In the genomic region with DNA sequence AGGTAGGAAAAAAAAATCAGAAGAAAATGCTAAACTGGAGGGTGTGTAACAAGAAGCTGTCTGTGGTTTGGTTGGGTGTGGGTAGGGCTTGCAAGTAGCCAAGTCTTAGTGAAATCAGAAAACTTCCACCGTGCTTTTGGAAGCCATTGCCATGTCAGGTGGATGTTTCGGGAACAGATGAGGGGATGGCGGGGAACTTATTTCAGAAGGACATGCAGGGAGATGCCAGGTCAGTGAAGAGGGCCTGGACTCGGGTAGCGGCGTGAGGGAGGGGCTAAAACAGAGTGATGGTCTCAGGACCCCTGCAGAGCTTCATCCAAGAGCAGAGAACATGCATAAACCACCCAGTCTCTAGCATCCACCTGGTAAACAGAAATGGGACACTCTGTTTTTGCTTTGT, we compare ENCODE assay signal across 21 mouse cellular contexts.
DNase-seq lines count a peak whose midpoint lies in the region; ATAC-seq and TF ChIP-seq lines count a peak whose summit lies in the region.
"Had no signal": no experiment of that assay in that cellular context is flagged by ENCODE, and none has a peak within 500 bp of the region (broad histone marks: within the 10 kb centered on the region; RNA-seq: fewer than 3 reads in every experiment).

No protein-coding gene starts in this region.

- no peaks in the 10 kb centered on the region for H3K9me3 ChIP-seq in forebrain, embryonic 13.5 days (replicated peaks)
- no peaks in the 10 kb centered on the region for H3K9me3 ChIP-seq in forebrain, embryonic 11.5 days (ENCODE audit: control insufficient read depth, low read length)
- no peaks in the 10 kb centered on the region for H3K9me3 ChIP-seq in hindbrain, postnatal 0 days (ENCODE audit: low read length)
- no peaks in the 10 kb centered on the region for H3K9me3 ChIP-seq in hindbrain, embryonic 14.5 days (ENCODE audit: control insufficient read depth, low read length)
- H3K9me3 ChIP-seq: embryonic facial prominence, embryonic 15.5 days; forebrain, embryonic 10.5 days; heart, embryonic 10.5 days; hindbrain, embryonic 15.5 days had no signal

- peak; percentile 58 for DNase-seq in cerebellum, adult 11-12 months
- no peak for DNase-seq in cerebellum, postnatal 36 days
- DNase-seq in forebrain, embryonic 11.5 days (ENCODE audit: low spot score) = no peak
- DNase-seq in hindbrain, postnatal 0 days (ENCODE audit: low spot score) = no peak
- DNase-seq in hindbrain, embryonic 14.5 days (ENCODE audit: low spot score) = no peak
- DNase-seq in kidney, postnatal 36 days = no peak
- DNase-seq: adrenal gland, postnatal 14 days; embryo, embryonic 11 days; heart, adult 18-20 months; kidney, adult 8-10 months had no signal

- peaks cover 20% of the 10 kb centered on the region for H3K4me1 ChIP-seq in forebrain, embryonic 13.5 days
- 0 out of 2 replicates have a peak, but pooled peaks cover 4% of the 10 kb centered on the region for H3K4me1 ChIP-seq in forebrain, embryonic 11.5 days (replicated peaks; ENCODE audit: control insufficient read depth, insufficient read depth, low read length)
- H3K4me1 ChIP-seq in hindbrain, postnatal 0 days (ENCODE audit: insufficient read depth, low read length) = no peaks in the 10 kb centered on the region; the same call in 1 of the 2 replicates
- peaks cover 9% of the 10 kb centered on the region for H3K4me1 ChIP-seq in hindbrain, embryonic 14.5 days (replicated peaks; ENCODE audit: control insufficient read depth, insufficient read depth, low read length)
- H3K4me1 ChIP-seq: embryonic facial prominence, embryonic 15.5 days; heart, embryonic 10.5 days had no signal

- H3K4me2 ChIP-seq in forebrain, embryonic 13.5 days = no peak overlapping the region
- H3K4me2 ChIP-seq in forebrain, embryonic 11.5 days (ENCODE audit: low read depth, low read length, severe bottlenecking) = no peak overlapping the region
- no peak overlapping the region for H3K4me2 ChIP-seq in hindbrain, postnatal 0 days (ENCODE audit: low read depth, low read length)
- no peak overlapping the region for H3K4me2 ChIP-seq in hindbrain, embryonic 14.5 days (replicated peaks)
- H3K4me2 ChIP-seq: embryonic facial prominence, embryonic 15.5 days; hindbrain, embryonic 15.5 days had no signal

- H3K9ac ChIP-seq in forebrain, embryonic 13.5 days = no peak overlapping the region
- H3K9ac ChIP-seq in forebrain, embryonic 11.5 days (ENCODE audit: low read length) = no peak overlapping the region
- H3K9ac ChIP-seq in hindbrain, postnatal 0 days (replicated peaks; ENCODE audit: low read length) = no peak overlapping the region
- no peak overlapping the region for H3K9ac ChIP-seq in hindbrain, embryonic 14.5 days
- H3K9ac ChIP-seq: embryonic facial prominence, embryonic 15.5 days; hindbrain, embryonic 15.5 days had no signal

- ATAC-seq in forebrain, embryonic 13.5 days = no peak
- no peak for ATAC-seq in forebrain, embryonic 11.5 days (replicated peaks; ENCODE audit: low FRiP score)
- ATAC-seq in hindbrain, postnatal 0 days = no peak
- no peak for ATAC-seq in hindbrain, embryonic 14.5 days (ENCODE audit: low FRiP score)
- ATAC-seq: activated CD4-positive, CD25-positive, alpha-beta regulatory T cell, adult 4 months; inflammation-experienced regulatory T-cells, adult 6 months; intestine, postnatal 0 days; Patski had no signal

- TF ChIP-seq CTCF in hindbrain, postnatal 0 days (IDR thresholded peaks at IDR 0.05; ENCODE audit: low read depth) = no peak

- no peak overlapping the region for H3K4me3 ChIP-seq in forebrain, embryonic 13.5 days
- H3K4me3 ChIP-seq in forebrain, embryonic 11.5 days (ENCODE audit: low read depth, low read length) = no peak overlapping the region
- H3K4me3 ChIP-seq in hindbrain, postnatal 0 days (ENCODE audit: low read length) = no peak overlapping the region
- no peak overlapping the region for H3K4me3 ChIP-seq in hindbrain, embryonic 14.5 days (replicated peaks; ENCODE audit: low read length)
- H3K4me3 ChIP-seq: embryonic facial prominence, embryonic 15.5 days; erythroblast, embryonic 14.5 days; forebrain, embryonic 10.5 days; heart, embryonic 10.5 days; hindbrain, embryonic 15.5 days had no signal

- 94% methylated on average over 6 of the region's 6 CpGs for WGBS in forebrain, embryonic 13.5 days
- WGBS in forebrain, embryonic 11.5 days = 88% methylated on average over 6 of the region's 6 CpGs
- WGBS in hindbrain, postnatal 0 days = 84% methylated on average over 6 of the region's 6 CpGs
- WGBS in hindbrain, embryonic 14.5 days = 88% methylated on average over 6 of the region's 6 CpGs

- H3K27ac ChIP-seq in forebrain, embryonic 13.5 days = 0 out of 2 replicates have a peak overlapping the region, but pooled peaks have one; percentile 14
- no peak overlapping the region for H3K27ac ChIP-seq in forebrain, embryonic 11.5 days (ENCODE audit: low read depth, low read length)
- peak overlapping the region; percentile 7; the same call in 1 of the 2 replicates for H3K27ac ChIP-seq in hindbrain, postnatal 0 days
- H3K27ac ChIP-seq in hindbrain, embryonic 14.5 days = no peak overlapping the region
- H3K27ac ChIP-seq: embryonic facial prominence, embryonic 15.5 days; forebrain, embryonic 10.5 days; heart, embryonic 10.5 days; hindbrain, embryonic 15.5 days had no signal

- H3K36me3 ChIP-seq in forebrain, embryonic 13.5 days (ENCODE audit: poor library complexity, severe bottlenecking) = no peaks in the 10 kb centered on the region
- H3K36me3 ChIP-seq in forebrain, embryonic 11.5 days (ENCODE audit: control insufficient read depth, insufficient read depth, low read length) = no peaks in the 10 kb centered on the region
- no peaks in the 10 kb centered on the region for H3K36me3 ChIP-seq in hindbrain, postnatal 0 days (ENCODE audit: insufficient read depth, low read length)
- H3K36me3 ChIP-seq in hindbrain, embryonic 14.5 days (replicated peaks; ENCODE audit: control insufficient read depth, insufficient read depth) = no peaks in the 10 kb centered on the region
- H3K36me3 ChIP-seq: embryonic facial prominence, embryonic 15.5 days; forebrain, embryonic 10.5 days; heart, embryonic 10.5 days; hindbrain, embryonic 15.5 days had no signal

- H3K27me3 ChIP-seq in forebrain, embryonic 13.5 days = no peaks in the 10 kb centered on the region
- H3K27me3 ChIP-seq in forebrain, embryonic 11.5 days (ENCODE audit: control insufficient read depth, insufficient read depth, low read length) = no peaks in the 10 kb centered on the region
- H3K27me3 ChIP-seq in hindbrain, postnatal 0 days (ENCODE audit: insufficient read depth, low read length) = no peaks in the 10 kb centered on the region
- H3K27me3 ChIP-seq in hindbrain, embryonic 14.5 days (ENCODE audit: control insufficient read depth, insufficient read depth, low read length) = no peaks in the 10 kb centered on the region
- H3K27me3 ChIP-seq: CH12.LX; embryonic facial prominence, embryonic 15.5 days; hindbrain, embryonic 15.5 days had no signal

Comparison
In these comparisons a context has a peak if more than half of its experiments do, and no peak if none do; other contexts are left out.
1. H3K27ac ChIP-seq: peak in forebrain, embryonic 13.5 days (single experiment) and hindbrain, postnatal 0 days (single experiment); none in forebrain, embryonic 11.5 days (single experiment) and hindbrain, embryonic 14.5 days (single experiment).